ENCODE assay signal across 13 mouse cellular contexts in the genomic region with DNA sequence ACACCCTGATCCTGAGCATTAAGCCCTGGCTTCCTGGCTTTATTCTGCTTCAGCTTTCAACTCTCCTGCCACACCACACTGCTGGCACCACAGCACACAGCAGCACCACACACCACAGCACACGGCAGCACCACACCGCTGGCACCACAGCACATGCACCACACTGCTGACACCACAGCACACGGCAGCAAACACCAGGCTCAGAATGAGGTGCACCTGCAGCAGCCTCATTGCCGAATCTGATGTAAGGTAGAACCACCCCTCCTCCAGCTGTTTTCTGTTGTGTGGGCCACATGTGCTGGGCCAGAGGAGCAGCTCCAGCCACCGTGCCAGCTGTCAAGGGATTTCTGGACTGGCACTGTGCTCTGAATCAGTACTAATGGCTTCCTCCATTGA. TPM values are rescaled to one million over a fixed set of nuclear protein-coding genes. Genes with fewer than 3 reads are reported as not detected.
DNase-seq lines count a peak whose midpoint lies in the region; ATAC-seq and TF ChIP-seq lines count a peak whose summit lies in the region.
"Had no signal": no experiment of that assay in that cellular context is flagged by ENCODE, and none has a peak within 500 bp of the region (broad histone marks: within the 10 kb centered on the region; RNA-seq: fewer than 3 reads in every experiment).

No protein-coding gene starts in this region.

- no peak for DNase-seq in forebrain, embryonic 11.5 days (ENCODE audit: low spot score)
- DNase-seq in midbrain, embryonic 10.5 days (ENCODE audit: low spot score), result no peak
- no peak for DNase-seq in midbrain, postnatal 0 days (ENCODE audit: low spot score)
- peak; percentile 32 to 41 for DNase-seq in thymus, postnatal 10 days (ENCODE audit: low spot score in 2 of 2)
- DNase-seq in frontal cortex, postnatal 36 days (ENCODE audit: low spot score in 2 of 2), result no peak
- DNase-seq in yolk sac, embryonic 10.5 days (ENCODE audit: low spot score), result no peak
- DNase-seq: cerebellum, adult 11 months; embryo, embryonic 11 days; lung, adult 2 months; right cerebral cortex, postnatal 4 days had no signal

- 46% methylated on average over 5 of the region's 5 CpGs for WGBS in forebrain, embryonic 15.5 days
- 74% methylated on average over 5 of the region's 5 CpGs for WGBS in forebrain, embryonic 11.5 days
- 89% methylated on average over 5 of the region's 5 CpGs for WGBS in midbrain, embryonic 10.5 days
- WGBS in midbrain, postnatal 0 days, result 68% methylated on average over 5 of the region's 5 CpGs
- 74% methylated on average over 5 of the region's 5 CpGs for WGBS in liver, embryonic 12.5 days (ENCODE audit: insufficient replicate concordance)

- H3K4me3 ChIP-seq in forebrain, embryonic 15.5 days, result no peak overlapping the region
- no peak overlapping the region for H3K4me3 ChIP-seq in forebrain, embryonic 11.5 days (ENCODE audit: low read depth, low read length)
- H3K4me3 ChIP-seq in midbrain, embryonic 10.5 days, result no peak overlapping the region
- H3K4me3 ChIP-seq in midbrain, postnatal 0 days (ENCODE audit: low read depth, low read length), result no peak overlapping the region
- H3K4me3 ChIP-seq in liver, embryonic 12.5 days, result no peak overlapping the region

- peak; percentile 38; the same call in 1 of the 2 replicates for ATAC-seq in forebrain, embryonic 15.5 days (replicated peaks)
- ATAC-seq in forebrain, embryonic 11.5 days (replicated peaks; ENCODE audit: low FRiP score), result no peak
- ATAC-seq in midbrain, postnatal 0 days (ENCODE audit: low FRiP score), result no peak
- ATAC-seq in liver, embryonic 12.5 days, result peak; percentile 15
- ATAC-seq: Patski had no signal

- 0 out of 2 replicates have a peak overlapping the region, but pooled peaks have one; percentile 3 for H3K27ac ChIP-seq in forebrain, embryonic 15.5 days (replicated peaks)
- no peak overlapping the region for H3K27ac ChIP-seq in forebrain, embryonic 11.5 days (ENCODE audit: low read depth, low read length)
- H3K27ac ChIP-seq in midbrain, embryonic 10.5 days (replicated peaks), result peak overlapping the region; percentile 34
- H3K27ac ChIP-seq in midbrain, postnatal 0 days (ENCODE audit: low read depth, low read length), result no peak overlapping the region
- peak overlapping the region; percentile 79 for H3K27ac ChIP-seq in liver, embryonic 12.5 days

- TF ChIP-seq CTCF in midbrain, postnatal 0 days (IDR thresholded peaks at IDR 0.05), result no peak

- no peaks in the 10 kb centered on the region for H3K27me3 ChIP-seq in forebrain, embryonic 15.5 days
- H3K27me3 ChIP-seq in forebrain, embryonic 11.5 days (ENCODE audit: control insufficient read depth, insufficient read depth, low read length), result no peaks in the 10 kb centered on the region
- no peaks in the 10 kb centered on the region for H3K27me3 ChIP-seq in midbrain, embryonic 10.5 days (ENCODE audit: low read depth, poor library complexity, severe bottlenecking)
- H3K27me3 ChIP-seq in midbrain, postnatal 0 days (ENCODE audit: insufficient read depth, low read length), result no peaks in the 10 kb centered on the region
- no peaks in the 10 kb centered on the region for H3K27me3 ChIP-seq in liver, embryonic 12.5 days (replicated peaks)
- H3K27me3 ChIP-seq: Patski had no signal

- H3K9me3 ChIP-seq in forebrain, embryonic 15.5 days, result no peaks in the 10 kb centered on the region
- no peaks in the 10 kb centered on the region for H3K9me3 ChIP-seq in forebrain, embryonic 11.5 days (ENCODE audit: control insufficient read depth, low read length)
- H3K9me3 ChIP-seq in midbrain, embryonic 10.5 days (replicated peaks), result no peaks in the 10 kb centered on the region
- no peaks in the 10 kb centered on the region for H3K9me3 ChIP-seq in midbrain, postnatal 0 days (ENCODE audit: low read length)
- H3K9me3 ChIP-seq in liver, embryonic 12.5 days (replicated peaks), result no peaks in the 10 kb centered on the region

- peaks cover 23% of the 10 kb centered on the region for H3K4me1 ChIP-seq in forebrain, embryonic 15.5 days
- H3K4me1 ChIP-seq in forebrain, embryonic 11.5 days (replicated peaks; ENCODE audit: control insufficient read depth, insufficient read depth, low read length), result peaks cover 3% of the 10 kb centered on the region; the same call in 1 of the 2 replicates
- peaks cover 28% of the 10 kb centered on the region for H3K4me1 ChIP-seq in midbrain, embryonic 10.5 days
- no peaks in the 10 kb centered on the region; the same call in 1 of the 2 replicates for H3K4me1 ChIP-seq in midbrain, postnatal 0 days (ENCODE audit: insufficient read depth, low read length)
- peaks cover 91% of the 10 kb centered on the region for H3K4me1 ChIP-seq in liver, embryonic 12.5 days

- H3K9ac ChIP-seq in forebrain, embryonic 15.5 days (replicated peaks), result no peak overlapping the region
- no peak overlapping the region for H3K9ac ChIP-seq in forebrain, embryonic 11.5 days (ENCODE audit: low read length)
- no peak overlapping the region for H3K9ac ChIP-seq in midbrain, postnatal 0 days (replicated peaks; ENCODE audit: low read length, poor library complexity, severe bottlenecking)
- H3K9ac ChIP-seq in liver, embryonic 12.5 days, result peak overlapping the region; percentile 44; the same call in 1 of the 2 replicates

- no peak overlapping the region for H3K4me2 ChIP-seq in forebrain, embryonic 15.5 days (replicated peaks)
- H3K4me2 ChIP-seq in forebrain, embryonic 11.5 days (ENCODE audit: low read depth, low read length, severe bottlenecking), result no peak overlapping the region
- H3K4me2 ChIP-seq in midbrain, postnatal 0 days (ENCODE audit: low read depth, low read length, poor library complexity, severe bottlenecking), result no peak overlapping the region
- peak overlapping the region; percentile 58 for H3K4me2 ChIP-seq in liver, embryonic 12.5 days

- H3K36me3 ChIP-seq in forebrain, embryonic 15.5 days, result no peaks in the 10 kb centered on the region
- H3K36me3 ChIP-seq in forebrain, embryonic 11.5 days (ENCODE audit: control insufficient read depth, insufficient read depth, low read length), result no peaks in the 10 kb centered on the region
- H3K36me3 ChIP-seq in midbrain, embryonic 10.5 days, result peaks cover 94% of the 10 kb centered on the region
- no peaks in the 10 kb centered on the region for H3K36me3 ChIP-seq in midbrain, postnatal 0 days (ENCODE audit: insufficient read depth, low read length)
- peaks cover 47% of the 10 kb centered on the region for H3K36me3 ChIP-seq in liver, embryonic 12.5 days

RNA-seq across cellular contexts. Expression of gene Bcl2l11, which starts 30.2 kb away (rescaled TPM):
- polyA plus RNA-seq in forebrain, embryonic 15.5 days (2015; fragmentation: Nextera tagmentation; extraction: Ambion mirVana), result 11.8 and 12.0 TPM in 2 replicates
- 16.8 and 17.7 TPM in 2 replicates for polyA plus RNA-seq in forebrain, embryonic 11.5 days (2014; fragmentation: Nextera tagmentation; extraction: Ambion mirVana)
- 25.0 and 25.1 TPM in 2 replicates for polyA plus RNA-seq in midbrain, embryonic 10.5 days (2016; fragmentation: Nextera tagmentation; extraction: Ambion mirVana)
- 6.5 and 13.1 TPM in 2 replicates for total RNA-seq in midbrain, postnatal 0 days (2014; rRNA removed)
- 3.7 and 5.1 TPM in 2 replicates for polyA plus RNA-seq in midbrain, postnatal 0 days (2015; fragmentation: Nextera tagmentation; extraction: Ambion mirVana)
- 9.4 and 9.7 TPM in 2 replicates for polyA plus RNA-seq in liver, embryonic 12.5 days (2016; fragmentation: Nextera tagmentation; extraction: Ambion mirVana)

Comparison
In these comparisons a context has a peak if more than half of its experiments do, and no peak if none do; other contexts are left out.
1. ATAC-seq: peak in forebrain, embryonic 15.5 days (single experiment) and liver, embryonic 12.5 days (single experiment); none in forebrain, embryonic 11.5 days (single experiment) and midbrain, postnatal 0 days (single experiment).
2. H3K27ac ChIP-seq: peak in forebrain, embryonic 15.5 days (single experiment), midbrain, embryonic 10.5 days (single experiment) and liver, embryonic 12.5 days (single experiment); none in forebrain, embryonic 11.5 days (single experiment) and midbrain, postnatal 0 days (single experiment).
3. DNase-seq: peak in thymus, postnatal 10 days (2 of 2); none in forebrain, embryonic 11.5 days (single experiment), midbrain, embryonic 10.5 days (single experiment), midbrain, postnatal 0 days (single experiment), frontal cortex, postnatal 36 days (0 of 2) and yolk sac, embryonic 10.5 days (single experiment).